Mouse (Mus musculus): ENCODE data around the gene Aplp2.

The Aplp2 gene

DNA sequence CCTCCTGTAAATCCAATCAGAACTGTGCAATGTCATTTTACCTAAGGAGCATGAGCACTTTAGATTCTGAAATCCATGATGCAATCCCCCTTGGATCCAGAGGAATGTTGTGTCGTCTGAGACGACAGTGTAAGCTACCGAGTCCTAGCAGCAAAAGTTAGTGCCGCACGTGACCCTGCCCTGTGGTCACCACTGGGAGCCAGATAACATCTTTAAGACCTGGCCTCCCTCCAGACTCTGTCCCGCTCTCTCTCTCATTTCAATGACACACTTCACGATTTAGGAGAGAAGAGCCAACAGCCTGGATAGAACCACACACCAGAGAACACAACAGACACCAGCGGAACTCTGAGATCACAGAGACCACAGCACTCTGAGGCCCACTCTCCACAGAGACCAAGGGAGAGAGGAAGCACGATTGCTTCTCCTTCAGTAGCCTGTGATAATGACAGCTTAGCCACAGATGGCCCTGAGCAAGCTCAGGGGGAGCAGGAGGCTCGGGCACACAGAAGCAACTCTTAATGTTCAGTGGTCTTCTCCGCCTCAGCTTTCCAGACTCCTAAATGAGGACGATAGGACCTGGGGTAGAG is 83.6 kb downstream of the Aplp2 start:
- DNase-seq (ENCODE audit: low read depth, low spot score): no peak

DNA sequence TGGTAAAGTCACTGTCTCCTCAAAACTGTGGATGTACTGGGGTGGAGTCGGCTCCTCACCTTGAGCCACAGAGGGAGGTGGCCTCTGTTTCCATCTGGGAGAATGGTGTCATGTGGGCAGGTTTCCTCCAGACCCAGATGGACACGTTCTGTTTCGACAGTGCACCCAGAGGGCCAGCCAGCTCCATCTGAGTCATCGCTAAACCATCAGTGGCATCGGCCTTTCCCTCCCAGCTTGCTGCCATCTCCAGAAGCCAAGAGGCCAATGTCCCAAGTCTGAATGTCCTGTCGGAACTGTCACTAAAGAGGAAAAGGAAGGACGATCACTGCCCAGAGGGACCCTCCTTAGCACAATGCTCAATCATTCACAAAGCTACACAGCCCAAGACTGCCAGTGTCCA is 85.5 kb downstream of the Aplp2 start:
- no peak for DNase-seq (ENCODE audit: low read depth, low spot score)

DNA sequence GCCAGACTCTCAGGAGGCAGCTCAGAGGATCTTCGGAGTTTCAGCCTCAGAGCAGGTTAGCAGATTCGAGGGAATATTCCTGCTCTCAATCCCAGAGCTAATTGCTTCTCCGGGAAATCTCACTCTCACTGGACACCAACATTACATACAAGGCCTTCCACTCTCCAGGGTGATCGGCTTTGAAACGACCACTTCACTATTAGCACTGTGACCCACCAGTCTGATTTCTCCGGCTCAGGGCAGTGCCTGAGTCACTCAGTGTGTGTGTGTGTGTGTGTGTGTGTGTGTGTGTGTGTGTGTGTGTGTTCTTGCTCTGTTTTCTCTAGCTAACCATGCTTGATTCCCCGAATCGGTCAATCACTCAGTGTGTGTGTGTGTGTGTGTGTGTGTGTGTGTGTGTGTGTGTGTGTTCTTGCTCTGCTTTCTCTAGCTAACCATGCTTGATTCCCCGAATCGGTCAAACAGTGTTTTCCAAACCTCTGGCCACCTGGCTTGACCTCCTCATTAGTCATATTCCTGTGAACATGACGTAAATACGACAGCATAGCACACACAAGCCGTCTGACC is 89.1 kb downstream of the Aplp2 start:
- no peak for DNase-seq (ENCODE audit: low read depth, low spot score)

DNA sequence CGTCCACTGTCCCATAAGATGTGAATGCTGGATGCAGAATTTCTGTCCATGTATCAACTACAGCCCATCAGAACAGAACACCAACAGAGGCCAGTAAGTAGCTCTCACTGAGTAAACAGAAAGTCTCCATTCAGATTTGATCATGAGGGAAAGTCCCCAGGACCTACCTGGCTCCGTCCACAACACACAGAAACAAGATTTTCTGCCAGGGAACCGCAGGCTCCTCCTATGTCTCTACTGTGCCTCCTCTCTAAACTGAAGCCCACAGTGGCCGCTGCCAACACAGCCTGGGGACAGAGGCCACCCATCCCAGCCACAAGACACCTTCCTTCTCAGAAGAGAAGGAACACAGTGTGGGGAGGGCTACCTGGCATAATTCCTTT is 91.1 kb downstream of the Aplp2 start:
- DNase-seq (ENCODE audit: low read depth, low spot score): no peak

DNA sequence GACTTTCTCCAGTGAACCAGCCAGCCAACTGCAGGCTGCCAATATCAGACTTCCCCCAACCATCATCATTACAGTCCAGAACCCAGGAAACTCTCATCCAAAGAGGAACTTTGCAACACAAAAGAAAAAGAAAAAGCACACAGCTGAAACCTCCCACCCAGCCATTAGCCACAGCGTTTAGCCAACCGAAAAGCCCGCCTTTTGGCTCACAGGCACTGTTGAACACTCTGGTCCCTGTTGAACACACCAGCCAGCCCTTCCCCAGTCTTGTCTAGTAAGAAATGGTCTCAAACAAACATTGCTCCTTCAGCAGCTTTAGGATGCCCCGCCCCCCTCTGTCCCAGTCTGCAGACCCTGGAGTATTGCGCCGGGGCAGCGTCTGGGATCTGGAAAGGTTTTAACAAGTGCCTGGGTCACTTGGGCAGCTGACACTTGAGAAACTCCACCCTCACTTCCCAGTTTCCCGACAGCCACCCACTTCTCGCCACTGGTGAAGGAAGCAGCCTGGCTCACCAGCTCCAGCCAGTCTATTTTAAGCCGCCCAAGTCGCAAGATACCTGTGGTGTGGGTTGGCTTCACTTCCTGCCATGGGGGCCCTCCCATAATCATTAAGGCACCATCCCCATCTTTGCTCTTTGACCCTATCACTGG is 91.6 kb downstream of the Aplp2 start:
- DNase-seq (ENCODE audit: low read depth, low spot score): no peak

DNA sequence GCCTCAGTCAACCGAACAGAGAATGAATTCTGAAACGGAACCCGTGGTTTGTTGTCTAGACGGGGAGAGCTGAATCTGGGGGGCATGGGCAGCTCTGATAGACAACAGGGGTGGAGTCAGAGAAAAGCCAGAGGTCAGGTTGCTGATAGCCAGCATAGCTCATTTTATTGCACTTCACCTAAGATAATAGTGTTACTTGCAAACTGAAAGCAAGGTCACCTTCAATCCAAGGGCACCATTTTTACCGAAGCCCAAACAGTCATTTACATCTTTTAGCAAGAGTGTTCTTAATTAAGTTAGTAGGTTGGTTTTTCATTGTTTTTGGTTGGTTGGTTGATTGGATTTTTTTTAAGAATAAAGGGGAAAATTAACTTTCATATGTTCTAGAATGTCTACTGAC is 92.2 kb downstream of the Aplp2 start:
- no peak for DNase-seq (ENCODE audit: low read depth, low spot score)

DNA sequence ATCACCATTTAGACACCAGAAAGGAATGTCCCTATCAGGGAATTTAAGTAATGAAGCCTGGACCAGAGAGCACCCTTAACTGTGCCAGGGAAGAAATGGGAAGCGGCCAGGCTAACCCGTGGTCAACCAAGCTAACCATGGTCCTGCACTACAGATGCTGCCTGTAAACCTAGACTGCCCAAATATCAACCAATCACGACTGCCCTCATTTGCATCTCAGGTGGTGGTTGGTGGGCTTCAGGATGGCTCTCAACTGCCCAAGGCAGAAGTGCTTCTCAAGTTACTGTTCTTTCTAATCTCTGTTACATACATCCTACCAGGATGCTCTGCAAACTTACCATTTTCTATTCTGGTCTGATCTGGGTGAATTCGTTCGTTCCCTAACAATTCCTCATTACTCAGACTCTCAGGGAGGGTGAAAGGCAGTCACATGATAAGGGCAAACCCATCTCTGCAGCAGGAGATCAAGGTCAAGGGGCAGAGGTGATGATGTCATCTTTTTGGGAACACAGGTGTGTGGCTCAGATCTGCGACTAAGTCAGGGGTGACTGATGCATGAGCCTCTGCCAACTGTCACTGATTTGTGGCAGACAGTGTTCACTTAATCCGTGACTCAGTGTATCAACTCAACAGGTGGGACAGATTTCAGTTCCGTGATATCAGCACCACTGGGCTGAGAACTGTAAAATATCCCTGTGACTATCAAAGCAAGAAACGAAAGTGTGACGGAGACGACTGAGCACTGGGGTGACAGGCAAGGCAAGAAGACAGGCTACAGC is 92.9 kb downstream of the Aplp2 start:
- no peak for DNase-seq (ENCODE audit: low read depth, low spot score)

DNA sequence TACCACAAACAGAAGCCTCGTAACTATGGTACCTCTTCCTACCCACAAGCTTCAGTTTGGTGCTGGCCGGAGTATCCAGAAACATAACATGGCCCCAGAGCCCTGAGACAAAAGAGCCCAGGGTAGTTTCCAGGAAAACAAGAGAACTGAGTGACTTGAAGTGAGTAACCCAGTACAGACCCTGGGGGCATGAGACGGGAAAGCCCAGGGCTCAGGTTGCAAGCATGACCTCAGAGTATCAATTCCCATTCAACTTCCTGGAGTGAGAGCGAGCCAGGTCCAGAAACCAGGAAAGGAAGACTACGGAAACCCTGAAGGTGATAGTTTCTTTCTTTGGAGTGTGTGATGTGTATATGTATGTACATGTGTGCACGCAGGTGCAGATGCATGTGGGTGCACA is 94.1 kb downstream of the Aplp2 start:
- no peak for DNase-seq (ENCODE audit: low read depth, low spot score)

DNA sequence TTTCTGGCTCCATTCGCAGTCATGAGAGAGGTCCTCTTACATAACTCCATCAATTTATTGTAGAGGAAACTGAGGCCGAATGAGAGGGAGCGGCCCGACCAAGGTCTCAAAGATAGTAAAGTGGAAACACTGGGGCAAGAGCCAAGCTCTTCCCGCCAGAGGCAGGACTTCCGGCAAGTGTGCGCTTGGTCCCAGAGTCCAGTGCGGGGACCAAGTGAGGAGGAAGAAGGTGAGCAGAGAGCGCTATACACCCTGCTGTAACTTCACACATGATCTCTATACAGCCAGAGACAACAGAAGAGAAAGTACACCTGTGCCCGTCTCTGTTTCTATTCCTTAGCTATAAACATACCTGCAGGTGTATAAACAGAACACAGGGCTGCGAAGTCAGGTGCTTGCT is 94.5 kb downstream of the Aplp2 start:
- DNase-seq (ENCODE audit: low read depth, low spot score): no peak

DNA sequence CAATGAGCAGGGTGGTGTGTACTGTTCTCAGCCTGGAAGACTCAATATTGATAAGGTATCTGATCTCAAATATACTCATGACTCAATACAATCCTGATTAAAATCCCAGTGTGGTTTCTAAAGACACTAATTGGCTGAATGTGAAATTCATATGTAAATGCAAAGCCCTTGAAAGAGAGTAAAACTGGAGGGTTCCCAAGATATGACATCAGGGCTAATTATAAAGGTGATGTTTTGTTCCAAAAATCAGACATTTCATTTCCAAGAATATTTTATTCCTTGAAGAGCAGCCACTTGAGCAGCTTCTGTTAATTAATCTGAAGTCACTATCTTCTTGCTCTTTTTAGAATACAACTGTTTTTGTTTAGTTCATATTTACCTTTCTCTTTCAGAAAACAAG is 96.0 kb downstream of the Aplp2 start:
- no peak for DNase-seq (ENCODE audit: low read depth, low spot score)

DNA sequence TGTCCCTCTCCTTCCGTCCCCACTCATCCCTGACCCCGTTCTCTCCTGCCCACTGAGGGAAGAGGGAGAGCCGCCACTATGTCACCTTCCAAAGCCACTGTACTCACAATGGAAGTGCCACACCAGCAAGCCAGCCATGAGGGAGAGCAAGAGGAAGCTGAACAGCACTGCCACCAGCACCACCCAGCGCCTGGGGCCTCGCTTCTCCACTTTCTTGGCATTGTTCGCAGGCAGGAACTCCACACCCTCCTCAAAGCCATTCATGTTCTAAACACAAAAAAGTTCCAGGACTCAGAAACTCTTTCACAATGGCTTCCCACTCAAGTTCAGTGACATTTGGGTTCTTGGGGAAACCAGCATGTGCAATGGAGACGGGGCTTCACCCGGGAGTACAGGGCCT is 103.2 kb downstream of the Aplp2 start:
- no peak for DNase-seq (ENCODE audit: low read depth, low spot score)
